Mouse (Mus musculus): Measurements from ENCODE around the gene Inpp5f. TPM values are rescaled to one million over a fixed set of nuclear protein-coding genes. Genes with fewer than 3 reads are reported as not detected.

The Inpp5f gene
- polyA plus RNA-seq, 1 experiment = 3.6 TPM

- Histone ChIP-seq H3ac (ENCODE audit: control insufficient read depth, insufficient read length) (no peak overlapping the region), H3K4me3 (no peak overlapping the region), H3K79me2 (ENCODE audit: control insufficient read depth, insufficient read depth) (no peaks in the 10 kb centered on the region), H3K4me2 (ENCODE audit: low read depth) (no peak overlapping the region), H3K27me3 (ENCODE audit: control insufficient read depth, insufficient read depth, insufficient read length) (no peaks in the 10 kb centered on the region), H3K36me3 (ENCODE audit: control insufficient read depth, insufficient read depth) (no peaks in the 10 kb centered on the region)
- no peak for TF ChIP-seq MAX (IDR thresholded peaks at IDR 0.05; ENCODE audit: low read depth)
- no peak for TF ChIP-seq E2F4 (IDR thresholded peaks at IDR 0.05; ENCODE audit: insufficient read depth)
- TF ChIP-seq USF1 (IDR thresholded peaks at IDR 0.05; ENCODE audit: low read depth) = no peak
- TF ChIP-seq SRF (IDR thresholded peaks at IDR 0.05; ENCODE audit: control insufficient read depth, insufficient read length, low read depth) = no peak
- TF ChIP-seq POLR2A (IDR thresholded peaks at IDR 0.05; ENCODE audit: insufficient read length, low read depth) = no peak
- no peak for TF ChIP-seq CEBPB (IDR thresholded peaks at IDR 0.05; ENCODE audit: insufficient read depth, poor library complexity, severe bottlenecking)
- no peak for TF ChIP-seq MYOG (IDR thresholded peaks at IDR 0.05; ENCODE audit: control insufficient read depth in 1 of 3, insufficient read depth in 1 of 3, insufficient read length in 2 of 3, low read depth in 2 of 3)
- TF ChIP-seq REST (IDR thresholded peaks at IDR 0.05; ENCODE audit: insufficient read depth, insufficient read length) = no peak
- no peak for TF ChIP-seq TCF12 (IDR thresholded peaks at IDR 0.05; ENCODE audit: insufficient read depth, poor library complexity, severe bottlenecking)
- TF ChIP-seq POLR2AphosphoS2 (IDR thresholded peaks at IDR 0.05; ENCODE audit: insufficient read length, low read depth) = no peak
- no peak for TF ChIP-seq MYOD1 (IDR thresholded peaks at IDR 0.05; ENCODE audit: control insufficient read depth in 1 of 3, insufficient read length in 2 of 3, low read depth in 2 of 3)
- TF ChIP-seq TCF3 (IDR thresholded peaks at IDR 0.05; ENCODE audit: insufficient read length, low read depth) = no peak
These were observed 28.9 kb downstream of the Inpp5f start for GRCm38 (mm10) chr7:128639925-128640485.

- Histone ChIP-seq H3K4me3 (no peak overlapping the region), H3K36me3 (ENCODE audit: control insufficient read depth, insufficient read depth) (no peaks in the 10 kb centered on the region), H3K79me2 (ENCODE audit: control insufficient read depth, insufficient read depth) (no peaks in the 10 kb centered on the region), H3K27me3 (ENCODE audit: control insufficient read depth, insufficient read depth, insufficient read length) (no peaks in the 10 kb centered on the region), H3K4me2 (ENCODE audit: low read depth) (no peak overlapping the region), H3ac (ENCODE audit: control insufficient read depth, insufficient read length) (no peak overlapping the region)
- TF ChIP-seq CEBPB (IDR thresholded peaks at IDR 0.05; ENCODE audit: insufficient read depth, poor library complexity, severe bottlenecking) (no peak), MYOG (IDR thresholded peaks at IDR 0.05; ENCODE audit: control insufficient read depth in 1 of 3, insufficient read depth in 1 of 3, insufficient read length in 2 of 3, low read depth in 2 of 3) (no peak), POLR2AphosphoS2 (IDR thresholded peaks at IDR 0.05; ENCODE audit: insufficient read length, low read depth) (no peak), REST (IDR thresholded peaks at IDR 0.05; ENCODE audit: insufficient read depth, insufficient read length) (no peak), MYOD1 (IDR thresholded peaks at IDR 0.05; ENCODE audit: control insufficient read depth in 1 of 3, insufficient read length in 2 of 3, low read depth in 2 of 3) (peak in 2 of 3 experiments; percentile 19 to 50), TCF3 (IDR thresholded peaks at IDR 0.05; ENCODE audit: insufficient read length, low read depth) (no peak)
These were observed 30.4 kb downstream of the Inpp5f start for GRCm38 (mm10) chr7:128641571-128641970.

- no peak for TF ChIP-seq MAX (IDR thresholded peaks at IDR 0.05; ENCODE audit: low read depth)
- TF ChIP-seq POLR2AphosphoS2 (IDR thresholded peaks at IDR 0.05; ENCODE audit: insufficient read length, low read depth) = no peak
- no peak for TF ChIP-seq SRF (IDR thresholded peaks at IDR 0.05; ENCODE audit: control insufficient read depth, insufficient read length, low read depth)
- no peak for TF ChIP-seq POLR2A (IDR thresholded peaks at IDR 0.05; ENCODE audit: insufficient read length, low read depth)
- no peak for TF ChIP-seq MYOG (IDR thresholded peaks at IDR 0.05; ENCODE audit: control insufficient read depth in 1 of 3, insufficient read depth in 1 of 3, insufficient read length in 2 of 3, low read depth in 2 of 3)
- no peak for TF ChIP-seq USF1 (IDR thresholded peaks at IDR 0.05; ENCODE audit: low read depth)
- TF ChIP-seq TCF3 (IDR thresholded peaks at IDR 0.05; ENCODE audit: insufficient read length, low read depth) = no peak
- no peak for TF ChIP-seq REST (IDR thresholded peaks at IDR 0.05; ENCODE audit: insufficient read depth, insufficient read length)
- no peak for TF ChIP-seq TCF12 (IDR thresholded peaks at IDR 0.05; ENCODE audit: insufficient read depth, poor library complexity, severe bottlenecking)
- no peak for TF ChIP-seq E2F4 (IDR thresholded peaks at IDR 0.05; ENCODE audit: insufficient read depth)
- no peak for TF ChIP-seq MYOD1 (IDR thresholded peaks at IDR 0.05; ENCODE audit: control insufficient read depth in 1 of 3, insufficient read length in 2 of 3, low read depth in 2 of 3)
- TF ChIP-seq CEBPB (IDR thresholded peaks at IDR 0.05; ENCODE audit: insufficient read depth, poor library complexity, severe bottlenecking) = no peak
- H3K4me2 ChIP-seq (ENCODE audit: low read depth) = no peak overlapping the region
- no peaks in the 10 kb centered on the region for H3K79me2 ChIP-seq (ENCODE audit: control insufficient read depth, insufficient read depth)
- H3K27me3 ChIP-seq (ENCODE audit: control insufficient read depth, insufficient read depth, insufficient read length) = no peaks in the 10 kb centered on the region
- no peak overlapping the region for H3ac ChIP-seq (ENCODE audit: control insufficient read depth, insufficient read length)
- no peaks in the 10 kb centered on the region for H3K36me3 ChIP-seq (ENCODE audit: control insufficient read depth, insufficient read depth)
- no peak overlapping the region for H3K4me3 ChIP-seq
These were observed 31.3 kb downstream of the Inpp5f start for GRCm38 (mm10) chr7:128642386-128642785.

DNA sequence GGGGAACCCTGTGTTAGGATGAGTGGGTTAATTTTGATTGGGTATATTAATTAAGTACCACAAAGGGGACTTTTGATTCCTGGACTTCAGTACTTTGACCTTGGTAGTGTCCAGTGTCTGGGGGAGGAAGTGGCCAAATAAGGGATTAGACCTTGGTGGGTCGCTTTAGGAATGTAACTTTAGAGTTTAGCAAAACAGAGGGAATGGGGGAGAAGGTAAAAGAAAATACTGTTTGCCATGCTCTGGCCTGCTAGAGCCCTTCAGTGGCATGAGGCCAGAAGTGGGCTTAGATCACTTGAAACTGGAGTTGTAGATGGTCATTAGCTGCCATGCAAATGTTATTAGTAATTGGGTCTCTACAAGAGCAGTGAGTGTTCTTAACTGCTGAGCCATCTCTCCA lies 45.8 kb downstream of the Inpp5f start:
- Histone ChIP-seq H3K27me3 (ENCODE audit: control insufficient read depth, insufficient read depth, insufficient read length) (no peaks in the 10 kb centered on the region), H3ac (ENCODE audit: control insufficient read depth, insufficient read length) (no peak overlapping the region), H3K36me3 (ENCODE audit: control insufficient read depth, insufficient read depth) (no peaks in the 10 kb centered on the region), H3K4me3 (no peak overlapping the region), H3K79me2 (ENCODE audit: control insufficient read depth, insufficient read depth) (peaks cover 3% of the 10 kb centered on the region), H3K4me2 (ENCODE audit: low read depth) (no peak overlapping the region)
- TF ChIP-seq SRF (IDR thresholded peaks at IDR 0.05; ENCODE audit: control insufficient read depth, insufficient read length, low read depth) (peak; percentile 11), REST (IDR thresholded peaks at IDR 0.05; ENCODE audit: insufficient read depth, insufficient read length) (no peak)

DNA sequence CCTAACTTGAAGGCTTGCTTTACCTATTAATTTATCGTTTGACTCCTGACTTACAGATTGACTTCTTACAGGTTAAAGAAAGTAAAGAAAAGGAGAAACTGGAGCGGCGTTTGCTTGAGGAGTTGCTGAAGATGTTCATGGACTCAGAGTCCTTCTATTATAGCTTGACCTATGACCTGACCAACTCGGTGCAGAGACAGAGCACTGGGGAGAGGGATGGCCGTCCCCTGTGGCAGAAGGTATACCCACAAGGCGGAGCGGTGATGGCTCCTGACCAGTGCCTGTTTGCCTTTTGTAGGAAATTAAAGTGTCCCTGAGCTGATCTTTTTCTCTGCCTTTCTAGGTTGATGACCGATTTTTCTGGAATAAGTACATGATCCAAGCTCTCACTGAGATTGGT lies 52.8 kb downstream of the Inpp5f start:
- TF ChIP-seq USF1 (IDR thresholded peaks at IDR 0.05; ENCODE audit: low read depth) (no peak), MAX (IDR thresholded peaks at IDR 0.05; ENCODE audit: low read depth) (no peak), SRF (IDR thresholded peaks at IDR 0.05; ENCODE audit: control insufficient read depth, insufficient read length, low read depth) (no peak), TCF12 (IDR thresholded peaks at IDR 0.05; ENCODE audit: insufficient read depth, poor library complexity, severe bottlenecking) (no peak), MYOD1 (IDR thresholded peaks at IDR 0.05; ENCODE audit: control insufficient read depth in 1 of 3, insufficient read length in 2 of 3, low read depth in 2 of 3) (no peak), POLR2A (IDR thresholded peaks at IDR 0.05; ENCODE audit: insufficient read length, low read depth) (no peak)
- no peaks in the 10 kb centered on the region for H3K27me3 ChIP-seq (ENCODE audit: control insufficient read depth, insufficient read depth, insufficient read length)

More for the DNA sequence above, 52.8 kb downstream of the Inpp5f start:
- Histone ChIP-seq H3K4me2 (ENCODE audit: low read depth) (no peak overlapping the region), H3K36me3 (ENCODE audit: control insufficient read depth, insufficient read depth) (peaks cover 4% of the 10 kb centered on the region), H3K4me3 (no peak overlapping the region), H3K79me2 (ENCODE audit: control insufficient read depth, insufficient read depth) (peaks cover 3% of the 10 kb centered on the region), H3ac (ENCODE audit: control insufficient read depth, insufficient read length) (no peak overlapping the region)

Measured in myocyte (in vitro differentiated cells).